Mouse (Mus musculus) ovary, postnatal 36 days (tissue): Measurements from ENCODE around the gene Fam78a.

Source experiments
- DNase-seq: peaks from one replicate; pipeline ENCODE4 v3.0.0; 2022; ENCODE audit warnings: low spot score, mixed read lengths

Gene Fam78a

GRCm38 (mm10) chr2:32102944-32103343 lies 18.3 kb upstream of the Fam78a start:
- DNase-seq, result no peak

GRCm38 (mm10) chr2:32096122-32096420 lies 11.4 kb upstream of the Fam78a start:
- no peak for DNase-seq

GRCm38 (mm10) chr2:32095351-32096121 lies 10.9 kb upstream of the Fam78a start, which contains the start of gene Plpp7:
Gene Plpp7 (plus strand): TSS chr2:32095528.
- DNase-seq, result peak; percentile 69

DNA sequence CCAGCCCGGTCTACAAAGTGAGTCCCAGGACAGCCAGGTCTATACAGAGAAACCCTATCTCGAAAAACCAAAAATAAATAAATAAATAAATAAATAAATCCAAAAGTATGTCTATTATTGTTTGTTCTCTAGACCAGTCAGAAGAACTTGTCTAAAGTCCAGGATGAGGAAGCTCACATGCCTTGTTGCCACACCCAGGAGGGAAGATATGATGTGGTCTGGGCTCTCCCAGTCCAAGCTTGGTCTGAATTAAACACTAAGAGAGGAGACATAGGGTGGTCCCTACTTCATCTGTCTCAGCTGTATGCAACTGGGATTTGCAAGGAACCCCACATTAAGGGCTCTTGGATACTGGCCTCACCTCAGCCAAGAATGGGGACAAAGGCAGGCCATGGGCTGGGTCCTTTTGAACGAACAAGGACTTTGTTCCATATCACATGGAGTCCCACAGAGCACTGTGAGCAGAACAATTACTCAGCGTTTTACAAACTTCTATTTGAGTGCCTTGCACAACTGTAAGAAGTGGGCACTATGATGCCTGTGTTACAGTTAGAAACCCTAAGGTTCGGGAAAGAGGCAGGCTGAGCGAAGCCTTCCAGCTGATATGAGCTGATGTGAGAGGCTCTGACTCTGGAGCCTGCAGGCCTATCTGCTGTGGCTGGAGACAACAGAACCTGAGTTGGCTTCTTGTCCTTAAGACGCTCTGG lies 9.5 kb upstream of the Fam78a start:
- no peak for DNase-seq

- DNase-seq, result no peak
Measured at GRCm38 (mm10) chr2:32091956-32092355, 7.3 kb upstream of the Fam78a start.

DNA sequence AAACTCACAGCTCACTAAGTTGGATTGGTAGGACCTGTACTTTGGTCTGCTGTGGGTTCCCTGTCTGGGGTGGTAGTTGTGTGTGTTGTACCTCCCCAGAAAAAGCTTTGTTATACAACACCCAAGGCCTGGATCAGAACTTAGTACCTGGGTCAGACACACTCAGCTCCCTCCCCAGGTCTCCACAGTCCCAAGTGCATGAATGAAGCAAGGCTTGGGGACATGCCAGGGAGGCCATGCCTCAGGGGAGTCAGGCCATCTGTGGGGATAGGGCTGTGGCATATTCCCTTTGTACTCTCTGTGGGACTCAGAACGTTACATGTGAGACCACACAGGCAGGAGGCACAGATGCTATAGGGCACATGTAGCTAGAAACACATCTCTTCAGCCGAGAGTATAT lies 5.5 kb upstream of the Fam78a start:
- no peak for DNase-seq

- no peak for DNase-seq
Measured at GRCm38 (mm10) chr2:32089606-32090005, 4.9 kb upstream of the Fam78a start.

DNA sequence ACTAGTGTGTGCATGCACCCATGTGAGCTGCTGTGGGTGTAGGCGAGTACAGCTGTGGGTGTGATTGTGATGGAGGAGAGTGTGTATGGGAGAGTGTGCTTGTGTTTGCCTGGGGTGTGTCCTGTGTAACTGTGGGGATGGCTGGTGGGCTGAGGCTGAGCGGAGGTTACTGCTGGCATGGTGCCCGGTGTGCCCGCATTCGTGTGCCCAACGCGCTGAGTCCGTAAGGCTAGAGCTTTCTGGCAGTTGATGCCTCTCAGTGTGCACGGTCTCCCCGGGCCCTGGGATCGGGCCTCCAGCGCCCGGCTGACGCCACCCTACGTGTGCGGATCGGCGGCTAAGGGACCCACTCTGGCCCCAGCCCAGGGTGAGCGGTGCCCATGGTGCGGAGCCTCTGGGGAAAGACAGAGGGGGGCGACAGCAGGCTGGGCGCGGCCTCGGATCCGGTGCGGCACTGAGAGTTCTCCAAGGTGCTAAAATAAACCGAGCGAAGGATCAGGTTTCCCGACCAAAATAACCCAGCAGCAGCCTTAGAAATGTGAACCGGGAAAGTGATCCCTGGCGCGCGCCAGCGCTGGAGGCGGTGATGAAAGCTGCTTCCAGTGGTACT lies 3.8 kb upstream of the Fam78a start:
- DNase-seq, result peak; percentile 48

DNA sequence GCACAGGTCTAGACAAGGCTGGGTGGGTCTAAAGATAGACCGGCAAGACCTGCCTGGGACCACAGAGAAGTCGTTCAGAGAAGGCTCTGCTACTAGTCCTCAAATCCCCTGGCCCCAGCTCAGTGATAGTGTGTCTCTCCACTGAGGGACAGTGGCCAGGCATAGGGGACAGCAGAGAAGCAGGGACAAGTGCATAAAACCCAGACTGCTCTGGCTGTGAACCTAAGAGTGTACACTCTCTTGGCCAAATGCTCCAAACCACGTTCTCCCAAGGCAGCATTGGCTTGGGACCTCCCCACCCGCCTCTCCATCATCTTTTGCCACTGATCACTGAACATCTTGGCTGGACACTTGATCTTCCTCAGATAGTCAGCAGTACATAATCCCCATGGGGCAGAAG lies 2.9 kb upstream of the Fam78a start:
- no peak for DNase-seq

GRCm38 (mm10) chr2:32085231-32085630 lies 574 bp upstream of the Fam78a start:
- DNase-seq, result no peak

GRCm38 (mm10) chr2:32084872-32085199 lies 179 bp upstream of the Fam78a start:
- DNase-seq, result no peak

DNA sequence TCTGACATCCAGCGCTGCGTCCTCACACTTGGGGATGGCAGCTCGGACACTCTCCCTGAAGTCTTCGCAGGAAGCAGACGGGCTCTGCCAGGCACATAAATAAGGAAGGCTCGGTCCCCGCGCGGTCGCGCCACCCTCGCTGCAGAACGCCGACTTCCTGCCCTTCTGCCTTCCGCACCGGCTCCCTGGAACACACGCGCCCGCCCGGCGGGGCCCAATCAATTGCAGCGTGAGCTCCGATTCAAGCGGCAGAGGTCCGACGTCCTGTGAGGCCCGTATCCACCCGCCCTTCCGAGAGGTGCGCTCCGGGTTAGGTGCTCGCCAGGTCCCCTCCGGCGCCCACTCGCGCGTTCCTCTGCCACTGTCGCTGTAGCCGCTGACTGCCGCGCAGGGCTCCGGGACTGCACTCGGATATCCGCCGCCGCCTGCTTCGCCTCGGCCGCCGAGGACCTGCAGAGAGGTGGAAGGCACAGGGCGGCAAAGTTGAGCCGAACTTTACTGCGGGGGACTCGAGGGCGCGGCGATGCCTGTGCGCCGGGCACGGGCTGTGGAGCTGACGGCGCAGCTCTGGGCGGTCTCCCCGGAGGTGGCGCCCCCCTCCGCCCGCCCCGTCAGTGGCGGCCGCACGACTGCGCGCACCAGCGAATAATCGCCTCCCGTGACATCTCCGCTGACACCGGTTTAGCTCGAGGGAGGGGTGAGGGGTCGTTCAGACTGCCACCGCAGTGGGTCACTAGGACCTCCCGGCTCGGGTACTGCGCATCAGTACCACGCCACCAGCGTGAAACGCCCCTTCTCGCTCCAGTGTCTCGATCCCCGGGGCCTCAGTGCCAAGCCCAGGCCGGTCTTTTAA lies 1.3 kb downstream of the Fam78a start:
- DNase-seq, result peak; percentile 69

GRCm38 (mm10) chr2:32082229-32082628 lies 2.4 kb downstream of the Fam78a start:
- DNase-seq, result no peak

GRCm38 (mm10) chr2:32081296-32081929 lies 3.2 kb downstream of the Fam78a start:
- DNase-seq, result no peak

GRCm38 (mm10) chr2:32080681-32081080 lies 4.0 kb downstream of the Fam78a start:
- no peak for DNase-seq

DNA sequence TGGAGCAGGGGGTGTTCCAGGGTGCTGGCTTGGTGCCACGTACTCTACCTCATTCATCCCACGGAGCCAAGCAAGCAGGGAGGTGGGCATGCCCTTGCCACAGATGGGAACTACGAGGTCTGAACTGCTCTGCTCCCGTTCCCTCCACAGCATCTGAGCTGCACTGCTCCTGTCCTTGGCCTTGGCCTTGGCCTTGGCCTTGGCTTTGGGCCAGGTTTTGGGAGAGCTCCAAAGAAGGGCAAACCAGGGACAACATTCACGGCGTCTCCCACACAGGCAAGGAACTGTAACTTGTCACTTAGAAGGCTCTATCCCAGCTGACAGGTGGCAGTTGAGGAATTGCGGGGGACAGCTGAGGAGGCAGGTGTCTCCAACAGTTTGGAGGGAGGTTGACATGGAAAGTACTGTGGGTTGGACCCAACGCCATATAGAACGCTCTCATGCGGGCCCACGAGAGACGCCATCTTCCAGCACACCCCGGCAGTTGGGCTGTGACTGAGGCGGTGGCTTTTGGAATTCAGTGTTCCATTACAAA lies 5.4 kb downstream of the Fam78a start:
- peak; percentile 75 for DNase-seq

DNA sequence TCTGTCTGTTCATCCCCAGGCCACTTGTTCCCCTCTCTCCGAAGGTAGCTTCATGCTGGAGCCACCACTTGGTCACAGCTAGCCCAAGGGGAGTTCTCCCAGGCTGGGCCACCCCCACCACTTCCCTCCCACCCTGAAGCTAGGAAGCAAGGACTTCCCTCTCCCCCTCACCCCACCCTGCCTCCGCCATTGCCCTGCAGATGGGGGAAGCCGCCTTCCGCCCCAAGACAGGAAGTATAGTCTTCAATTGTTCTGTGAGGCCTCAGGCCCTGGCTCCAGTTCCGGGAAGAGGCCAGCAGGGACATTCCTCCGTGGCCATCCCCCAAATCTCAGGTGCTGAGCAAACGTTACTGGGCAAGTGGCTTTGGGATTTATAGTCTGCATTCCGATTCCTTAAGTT lies 6.1 kb downstream of the Fam78a start:
- no peak for DNase-seq

GRCm38 (mm10) chr2:32077744-32078143 lies 6.9 kb downstream of the Fam78a start:
- DNase-seq, result no peak

GRCm38 (mm10) chr2:32075368-32075767 lies 9.3 kb downstream of the Fam78a start:
- DNase-seq, result no peak

DNA sequence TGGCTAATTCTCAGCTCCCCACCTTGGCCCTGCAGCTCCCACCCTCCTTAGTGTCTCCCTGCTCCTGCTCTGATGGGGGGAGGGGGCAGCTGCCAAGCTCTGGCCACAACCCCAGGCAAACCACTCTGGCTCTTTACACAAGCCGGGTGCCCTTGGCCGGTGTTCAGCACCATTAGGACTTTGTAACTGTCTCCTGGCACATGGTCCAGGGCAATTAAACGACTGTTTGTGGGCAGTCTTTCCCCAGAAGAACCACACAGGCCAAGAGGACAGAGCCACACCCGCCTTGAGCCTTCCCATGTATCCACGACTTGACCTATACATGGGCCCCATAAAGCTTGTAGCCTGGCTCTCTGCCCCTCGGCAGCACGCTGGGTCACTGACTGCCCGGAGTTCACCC lies 10.3 kb downstream of the Fam78a start:
- peak; percentile 58 for DNase-seq

GRCm38 (mm10) chr2:32070747-32071146 lies 13.9 kb downstream of the Fam78a start:
- DNase-seq, result no peak
